Mouse (Mus musculus) lung, postnatal 14 days (tissue): Measurements from ENCODE around the gene Krt90.
A peak's percentile ranks its signal among the peaks of the same experiment; 100 is the strongest.

Source experiments
- DNase-seq: peaks from one replicate; pipeline ENCODE4 v3.0.0; 2021

Krt90 gene

GRCm38 (mm10) chr15:101508247-101508646 is 54.5 kb downstream of the Krt90 start:
- DNase-seq = peak; percentile 11

DNA sequence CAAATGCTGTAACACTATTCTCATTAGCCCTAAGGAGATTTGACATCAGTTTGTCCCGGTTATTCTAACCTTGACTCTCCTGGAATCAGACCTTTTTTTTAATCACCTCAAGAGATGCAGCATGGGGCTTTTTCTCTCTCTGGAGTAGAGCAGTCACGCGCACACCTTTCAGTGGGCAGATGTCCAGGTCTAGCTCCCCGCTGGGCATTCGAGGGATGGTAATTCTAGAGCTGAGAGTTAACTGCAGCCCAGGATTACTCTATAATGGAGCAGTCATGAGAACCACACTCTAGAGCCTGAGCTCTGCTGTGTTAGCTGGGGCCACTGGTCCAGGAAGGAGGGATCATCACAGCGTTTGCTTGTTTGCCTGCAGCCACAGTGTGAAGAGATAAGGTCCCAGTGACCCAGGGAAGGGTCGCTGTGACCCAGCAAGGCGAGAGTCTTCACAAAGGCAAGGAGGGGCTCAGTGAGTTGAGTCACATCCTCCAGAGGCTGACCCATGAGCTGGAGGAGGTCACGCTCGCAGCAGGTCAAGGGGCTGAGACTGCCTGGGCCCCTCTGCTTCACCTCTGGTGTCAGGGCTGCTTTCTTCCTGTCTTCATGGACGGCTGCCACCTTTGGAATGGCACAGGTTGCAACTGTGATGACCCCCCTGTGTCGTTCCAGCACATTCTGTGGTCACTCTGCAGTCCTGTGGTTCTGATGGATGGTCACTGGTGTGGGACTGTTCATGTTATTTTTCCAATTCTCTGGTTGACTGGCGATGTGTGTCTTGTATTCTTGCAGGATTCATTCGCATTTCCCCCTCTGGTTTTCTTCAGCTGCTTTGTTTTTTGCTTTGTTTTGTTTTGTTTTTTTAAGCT is 55.6 kb downstream of the Krt90 start:
- DNase-seq = no peak
